Mouse (Mus musculus): ENCODE results near the gene Fam50b. TPM values are rescaled to one million over a fixed set of nuclear protein-coding genes. Genes with fewer than 3 reads are reported as not detected.

Gene Fam50b
- polyA plus RNA-seq, 1 experiment from 2014 or later, result not detected

Other genes with a start within 250 kb of the Fam50b start
- 9.6 and 10.1 TPM in 2 replicates for gene Pxdc1, start 81.4 kb upstream of the Fam50b start, polyA plus RNA-seq (2014; fragmentation: Nextera tagmentation; extraction: Ambion mirVana)
- 74.1 and 83.8 TPM in 2 replicates for gene Prpf4b, start 140.5 kb downstream of the Fam50b start, polyA plus RNA-seq (2014; fragmentation: Nextera tagmentation; extraction: Ambion mirVana)
- gene Fam217a, start 189.5 kb downstream of the Fam50b start, polyA plus RNA-seq (2014; fragmentation: Nextera tagmentation; extraction: Ambion mirVana), result 0.74 and 0.83 TPM in 2 replicates
- gene 4933417A18Rik, start 189.6 kb downstream of the Fam50b start, polyA plus RNA-seq (2014; fragmentation: Nextera tagmentation; extraction: Ambion mirVana), result not detected in 2 replicates
- 0.16 and 0.42 TPM in 2 replicates for gene Eci3, start 229.0 kb downstream of the Fam50b start, polyA plus RNA-seq (2014; fragmentation: Nextera tagmentation; extraction: Ambion mirVana)